Mouse (Mus musculus) lung, adult 2 months (tissue): ENCODE results near the gene Litaf.

ENCODE experiments used
- CTCF ChIP-seq: fragments of 200-500 bp; IDR thresholded peaks from 2 replicates; pipeline ENCODE4 v1.5.1; 2011; ENCODE audit warnings: mild to moderate bottlenecking, low read length, control low read depth; ENCODE audit not compliant: insufficient read depth
- POLR2A ChIP-seq: fragments of 200-500 bp; IDR thresholded peaks from 2 replicates; pipeline ENCODE4 v1.6.1; 2011; ENCODE audit warnings: low read depth, mild to moderate bottlenecking, control low read depth, low read length, borderline replicate concordance; ENCODE audit errors: extremely low read depth

DNA sequence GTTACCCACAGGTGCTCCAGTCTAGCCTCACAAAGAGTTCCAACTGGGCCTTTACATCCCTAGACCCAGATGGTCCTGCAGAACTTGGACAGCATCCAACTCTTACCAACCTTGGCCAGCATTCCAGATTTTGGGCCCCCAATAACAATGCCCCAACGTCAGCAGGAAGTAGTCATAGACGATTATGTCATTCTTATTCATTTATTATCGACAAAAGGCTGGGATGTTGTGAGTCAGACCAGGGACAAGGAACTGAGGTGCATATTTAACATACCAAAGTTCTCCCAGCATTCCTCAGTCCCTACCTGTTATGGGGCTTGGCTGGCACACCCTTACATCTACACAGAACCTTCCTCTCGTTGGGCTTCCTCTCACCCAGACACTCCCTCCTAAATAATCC lies 49.6 kb downstream of the Litaf start:
- TF ChIP-seq CTCF (no peak), POLR2A (no peak)
